ENCODE assay signal across 8 mouse cellular contexts in the genomic region with DNA sequence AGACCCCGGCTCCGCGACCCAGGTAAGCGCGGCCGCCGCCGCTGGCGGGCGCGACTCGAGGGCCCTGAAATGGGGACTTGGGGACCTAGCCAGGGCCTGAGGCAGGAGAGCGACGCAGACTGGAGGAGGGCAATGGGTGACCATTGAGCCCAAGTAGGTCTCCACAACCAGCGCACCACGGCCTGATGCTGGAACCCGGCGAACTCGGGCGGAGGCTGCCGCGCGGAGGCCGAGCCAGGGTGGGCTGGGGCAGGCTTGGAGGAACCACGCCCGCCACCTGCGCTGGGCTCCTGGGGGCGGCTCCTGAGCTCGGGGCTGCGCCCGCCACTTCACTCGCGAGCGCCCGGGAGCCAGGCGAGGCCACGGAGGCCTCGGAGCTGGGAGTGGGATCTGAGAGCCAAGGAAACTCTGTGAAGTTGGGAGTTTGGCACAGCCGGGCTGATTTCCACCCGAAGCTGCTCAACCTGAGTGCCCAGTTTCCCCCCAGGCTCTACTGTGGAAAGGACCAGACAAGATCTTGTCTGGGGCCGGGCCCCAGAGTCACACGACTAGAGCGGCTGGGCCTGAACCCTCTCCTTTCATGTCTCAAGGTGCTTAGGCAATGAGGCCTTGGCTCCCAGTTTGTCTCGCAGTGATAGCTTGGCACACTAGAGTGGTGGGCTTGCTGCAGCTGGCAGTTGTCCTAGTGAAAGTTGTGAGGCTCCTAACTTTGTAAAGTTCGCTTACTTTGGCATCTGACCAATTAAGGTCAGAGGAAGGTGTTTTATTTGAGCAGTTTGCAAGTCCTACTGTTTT. TPM values are rescaled to one million over a fixed set of nuclear protein-coding genes. Genes with fewer than 3 reads are reported as not detected.
DNase-seq lines count a peak whose midpoint lies in the region; ATAC-seq and TF ChIP-seq lines count a peak whose summit lies in the region.

No protein-coding gene starts in this region.

- H3K79me2 ChIP-seq in liver, adult 2 months (ENCODE audit: control insufficient read depth, insufficient read depth, low read length) = no peaks in the 10 kb centered on the region

- WGBS in hindbrain, embryonic 12.5 days = 3% methylated on average over 45 of the region's 45 CpGs
- WGBS in liver, adult 2 months = 4% methylated on average over 45 of the region's 45 CpGs

- ATAC-seq in hindbrain, embryonic 12.5 days (ENCODE audit: low FRiP score) = peak; percentile 50
- no peak for ATAC-seq in erythroblast, adult 5-6 weeks (replicated peaks; ENCODE audit: low FRiP score, poor library complexity, severe bottlenecking)

- peaks cover 6% of the 10 kb centered on the region; the same call in 1 of the 2 replicates for H3K4me1 ChIP-seq in hindbrain, embryonic 12.5 days
- H3K4me1 ChIP-seq in liver, adult 2 months (ENCODE audit: control insufficient read depth, insufficient read depth, low read length) = no peaks in the 10 kb centered on the region

- peak overlapping the region; percentile 97 for H3K4me2 ChIP-seq in hindbrain, embryonic 12.5 days (replicated peaks)

- H3K4me3 ChIP-seq in hindbrain, embryonic 12.5 days = peak overlapping the region; percentile 78
- peak overlapping the region; percentile 57 for H3K4me3 ChIP-seq in liver, adult 2 months (ENCODE audit: insufficient read depth, low read depth, low read length)

- no peaks in the 10 kb centered on the region for H3K36me3 ChIP-seq in hindbrain, embryonic 12.5 days
- H3K36me3 ChIP-seq in liver, adult 2 months (ENCODE audit: control insufficient read depth, insufficient read depth, low read length) = no peaks in the 10 kb centered on the region

- H3K27me3 ChIP-seq in hindbrain, embryonic 12.5 days = peaks cover 44% of the 10 kb centered on the region
- peaks cover 15% of the 10 kb centered on the region for H3K27me3 ChIP-seq in liver, adult 2 months (ENCODE audit: control insufficient read depth, insufficient read depth, low read length)

- TF ChIP-seq CTCF in liver, adult 2 months (IDR thresholded peaks at IDR 0.05; ENCODE audit: low read depth, low read length) = no peak

- peak overlapping the region; percentile 67 for H3K9ac ChIP-seq in hindbrain, embryonic 12.5 days
- H3K9ac ChIP-seq in liver, adult 2 months (ENCODE audit: low read depth, low read length) = peak overlapping the region; percentile 66

- peak; percentile 51 for DNase-seq in cerebellum, adult 11-12 months
- no peak for DNase-seq in cerebellum, adult 11 months
- DNase-seq in urinary bladder, postnatal 14 days (ENCODE audit: low spot score) = peak; percentile 4
- DNase-seq in urinary bladder, postnatal 10 days (ENCODE audit: low spot score) = no peak
- DNase-seq in liver, adult 2 months (ENCODE audit: extremely low read depth, low read depth, low spot score) = no peak
- DNase-seq in right cerebral cortex, postnatal 25 days = peak; percentile 23

- no peaks in the 10 kb centered on the region for H3K9me3 ChIP-seq in hindbrain, embryonic 12.5 days (replicated peaks)

- TF ChIP-seq POLR2A in liver, adult 2 months (IDR thresholded peaks at IDR 0.05; ENCODE audit: extremely low read depth, insufficient read depth, low read length) = no peak

- H3K27ac ChIP-seq in hindbrain, embryonic 12.5 days = no peak overlapping the region
- no peak overlapping the region for H3K27ac ChIP-seq in liver, adult 2 months (replicated peaks; ENCODE audit: insufficient read depth, low read depth, low read length)

RNA-seq across cellular contexts. Expression of a gene that starts 0.8 kb away (rescaled TPM):
- 5.1 and 6.3 TPM in 2 replicates for polyA plus RNA-seq in hindbrain, embryonic 12.5 days (2016; fragmentation: Nextera tagmentation; extraction: Ambion mirVana)
- total RNA-seq in liver, adult 2 months (2014; rRNA removed) = 0.28 and 0.74 TPM in 2 replicates
- polyA plus RNA-seq in liver, adult 2 months (2012; rRNA removed) = 0.45 and 0.47 TPM in 2 replicates
- not detected in 2 replicates for total RNA-seq in erythroblast, adult 5-6 weeks (2015; ENCODE audit: low replicate concordance)
- not detected in 2 replicates for total RNA-seq in erythroblast, adult 5-6 weeks (2017; ENCODE audit: low replicate concordance)

Comparison
In these comparisons a context has a peak if more than half of its experiments do, and no peak if none do; other contexts are left out.
1. DNase-seq: peak in cerebellum, adult 11-12 months (single experiment), urinary bladder, postnatal 14 days (single experiment) and right cerebral cortex, postnatal 25 days (single experiment); none in cerebellum, adult 11 months (single experiment), urinary bladder, postnatal 10 days (single experiment) and liver, adult 2 months (single experiment).